Mouse (Mus musculus) lung, postnatal 36 days (tissue): ENCODE data around the gene Kcp.

Experiments
- DNase-seq: peaks from one replicate; pipeline ENCODE4 v3.0.0; 2022; ENCODE audit warnings: mixed read lengths

Gene Kcp

DNA sequence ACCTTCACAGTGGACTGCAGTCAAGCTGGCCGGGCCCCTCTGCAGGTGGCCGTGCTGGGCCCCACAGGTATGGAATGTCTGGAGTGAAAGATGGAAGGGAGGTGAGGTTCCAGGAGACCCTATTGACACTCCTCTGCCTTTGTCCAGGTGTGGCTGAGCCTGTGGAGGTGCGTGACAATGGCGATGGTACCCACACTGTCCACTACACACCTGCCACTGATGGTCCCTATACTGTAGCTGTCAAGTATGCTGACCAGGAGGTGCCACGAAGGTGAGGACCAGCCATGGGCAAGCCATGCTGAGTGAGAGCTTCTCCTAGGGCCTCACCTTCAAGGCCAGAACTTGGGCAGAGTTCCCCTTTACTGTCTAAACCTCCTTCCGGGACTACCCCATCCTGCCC is 57.1 kb downstream of the Kcp start:
- no peak for DNase-seq

DNA sequence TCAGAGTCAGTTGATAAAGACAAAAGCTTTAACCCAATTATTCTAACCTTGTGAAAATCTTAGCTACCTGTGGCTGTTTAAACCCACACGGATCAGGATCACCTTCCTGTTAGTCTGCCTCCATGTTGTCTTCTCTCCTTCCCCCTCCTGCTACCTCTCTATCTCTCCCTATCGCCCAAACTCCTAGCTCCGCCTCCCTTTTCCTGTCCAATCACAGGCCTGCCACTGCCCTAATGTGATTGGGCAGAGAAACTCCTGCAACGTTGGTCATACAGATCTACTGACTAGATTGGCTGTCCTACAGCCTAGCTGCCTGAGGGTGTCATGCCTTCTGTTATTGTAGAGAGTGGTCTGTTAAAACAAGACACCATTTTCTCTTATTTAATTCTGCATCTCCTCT is 57.9 kb downstream of the Kcp start:
- DNase-seq, result no peak

DNA sequence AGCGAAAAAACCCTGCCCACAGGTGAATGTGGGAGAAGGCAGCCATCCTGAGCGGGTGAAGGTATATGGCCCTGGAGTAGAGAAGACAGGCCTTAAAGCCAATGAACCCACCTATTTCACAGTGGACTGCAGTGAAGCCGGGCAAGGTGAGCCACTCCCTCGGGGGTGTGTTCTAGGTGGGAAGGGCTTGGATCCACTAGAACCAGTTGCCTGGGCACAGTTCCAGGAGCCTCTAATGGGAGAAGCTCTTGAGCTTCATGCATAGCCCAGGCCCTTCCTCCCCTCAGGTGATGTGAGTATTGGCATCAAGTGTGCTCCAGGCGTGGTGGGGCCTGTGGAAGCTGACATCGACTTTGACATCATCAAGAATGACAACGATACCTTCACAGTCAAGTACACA is 62.4 kb downstream of the Kcp start:
- DNase-seq, result peak; percentile 65

DNA sequence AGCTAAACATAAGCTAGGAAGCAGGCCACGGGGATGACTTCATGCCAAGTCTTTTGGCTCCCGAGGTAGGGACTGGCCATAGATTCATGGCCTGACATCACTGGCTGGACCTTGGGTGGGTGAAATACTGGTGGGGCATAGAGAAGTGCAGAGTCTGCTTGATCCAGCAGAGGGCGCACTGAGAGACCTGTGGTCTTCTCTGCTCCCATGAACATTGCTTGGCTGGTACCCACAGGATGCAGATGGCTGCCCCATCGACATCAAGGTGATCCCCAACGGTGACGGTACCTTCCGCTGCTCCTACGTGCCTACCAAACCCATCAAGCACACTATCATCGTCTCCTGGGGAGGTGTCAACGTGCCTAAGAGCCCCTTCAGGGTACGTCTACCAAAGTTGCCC is 63.0 kb downstream of the Kcp start:
- DNase-seq, result peak; percentile 38

DNA sequence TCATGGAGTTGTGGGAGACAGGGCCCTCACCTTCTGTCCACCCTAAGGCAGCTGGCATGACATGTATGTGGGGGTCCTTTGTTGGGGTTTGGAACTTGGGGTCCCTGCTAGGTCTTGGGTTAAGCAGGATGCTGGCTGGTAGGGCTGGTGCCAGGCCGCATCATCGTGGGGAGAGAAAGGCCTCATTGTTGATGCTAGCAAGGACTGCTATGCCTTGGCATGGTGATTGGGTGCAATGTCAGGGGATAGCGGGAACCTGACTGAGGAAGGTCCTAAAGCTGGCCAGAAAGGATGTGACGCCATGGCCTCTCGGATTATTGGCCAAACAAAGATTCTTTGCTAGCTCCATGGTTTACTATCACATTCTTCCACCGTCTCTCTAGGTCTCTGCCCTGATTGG is 68.0 kb downstream of the Kcp start:
- no peak for DNase-seq

DNA sequence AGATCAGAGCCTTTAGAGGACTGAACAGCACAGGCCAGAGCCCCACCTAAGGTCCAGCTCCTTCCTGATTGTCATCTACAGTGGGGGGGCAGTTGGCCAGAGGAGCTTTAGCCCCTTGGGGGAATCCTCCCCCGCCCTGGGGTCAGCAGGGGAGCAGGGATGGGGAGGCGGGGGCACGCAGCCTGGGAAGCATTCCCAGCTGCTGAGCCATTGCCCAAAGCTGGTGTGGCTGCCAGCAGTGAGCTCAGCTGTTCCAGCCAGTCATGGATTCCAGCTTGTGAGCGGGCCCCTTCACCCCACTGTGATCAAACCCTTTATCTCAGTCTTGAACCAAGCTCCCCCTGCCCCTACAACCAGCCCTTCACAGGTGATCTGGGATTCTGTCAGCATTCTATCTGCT is 68.5 kb downstream of the Kcp start:
- no peak for DNase-seq

DNA sequence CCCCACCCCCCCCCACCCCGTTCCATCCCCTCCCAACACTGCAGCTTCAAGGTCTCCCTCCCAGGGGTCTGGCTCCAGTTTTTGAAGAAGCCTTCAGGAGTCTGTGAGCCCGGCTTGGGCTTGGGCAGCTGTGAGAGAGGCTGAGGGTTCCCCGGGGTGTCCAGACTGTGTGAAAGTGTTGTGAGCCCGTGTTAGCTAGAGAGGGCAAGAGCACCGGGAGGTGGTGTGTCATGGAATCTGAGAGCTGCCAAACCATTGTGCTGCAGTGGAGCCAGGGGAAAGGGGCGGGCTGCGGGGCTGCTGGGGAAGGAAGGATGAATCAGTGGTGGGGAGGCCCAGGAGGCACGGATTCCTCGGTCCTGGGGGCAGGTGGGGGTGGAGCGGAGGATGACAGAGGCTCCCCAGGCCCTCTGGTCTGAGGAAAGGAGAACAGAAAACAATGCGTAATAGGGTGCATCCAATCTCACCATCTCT is 71.3 kb downstream of the Kcp start:
- DNase-seq, result peak; percentile 40

DNA sequence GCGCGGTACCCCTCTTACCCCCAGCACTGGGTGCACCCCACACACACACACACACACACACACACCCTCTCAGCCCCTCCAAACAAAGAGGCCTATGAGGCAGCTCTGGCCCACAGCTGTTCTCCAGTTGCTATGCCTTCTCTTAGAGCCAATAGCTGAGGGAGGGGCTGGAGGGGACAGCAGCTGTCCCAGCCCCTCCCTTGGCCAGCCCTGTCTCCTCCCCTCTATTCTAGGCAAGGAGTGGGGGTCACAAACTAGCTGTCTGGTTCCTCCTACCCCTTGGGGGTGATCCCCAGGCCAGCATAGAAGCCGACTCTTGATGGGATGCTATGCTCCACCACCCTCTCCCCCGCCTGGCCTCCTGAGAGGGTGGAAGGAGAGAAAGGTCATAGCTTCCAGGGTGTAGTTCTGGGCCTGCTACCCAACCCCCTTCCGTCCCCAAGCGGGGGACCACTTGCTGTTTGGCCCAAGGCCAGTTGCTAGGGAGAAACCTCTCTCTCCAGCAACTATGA is 71.8 kb downstream of the Kcp start:
- no peak for DNase-seq

DNA sequence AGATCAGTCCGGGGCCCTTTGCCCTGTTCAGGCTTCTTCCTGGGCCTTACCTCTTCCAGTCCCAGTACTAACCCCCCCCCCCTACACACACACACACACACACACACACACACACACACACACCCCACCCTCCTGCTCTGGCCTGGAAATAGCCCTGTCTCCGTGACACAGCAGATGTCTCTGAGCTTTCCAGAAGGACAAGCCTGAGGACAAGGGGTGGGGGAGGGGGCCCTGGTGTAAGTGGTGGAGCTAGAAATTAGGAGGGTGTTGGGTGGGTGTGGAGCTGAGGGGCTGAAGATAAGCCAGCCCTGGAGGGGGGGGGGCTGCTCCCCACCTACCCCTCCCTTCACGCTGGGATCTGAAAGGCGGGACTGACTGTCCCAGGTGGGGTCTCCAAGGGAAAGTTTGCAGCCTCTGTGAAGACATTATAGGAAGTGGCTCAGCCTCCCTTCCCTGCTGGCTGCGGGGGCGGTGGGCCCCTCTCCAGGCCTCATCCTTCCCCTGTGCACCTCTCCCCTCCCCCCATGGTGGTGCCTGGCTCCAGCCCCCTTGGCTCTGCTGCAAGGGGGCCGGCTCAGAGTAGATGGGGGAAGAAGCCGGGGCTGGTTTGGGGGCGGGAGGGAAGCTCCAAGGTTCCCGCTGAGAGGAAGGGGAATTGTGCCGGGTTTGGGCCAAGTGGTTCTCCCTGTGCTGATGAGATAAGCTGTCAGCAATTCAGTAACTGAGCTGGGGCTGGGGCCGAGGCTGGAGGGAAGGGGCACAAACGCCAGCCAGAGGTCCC is 72.7 kb downstream of the Kcp start:
- no peak for DNase-seq

DNA sequence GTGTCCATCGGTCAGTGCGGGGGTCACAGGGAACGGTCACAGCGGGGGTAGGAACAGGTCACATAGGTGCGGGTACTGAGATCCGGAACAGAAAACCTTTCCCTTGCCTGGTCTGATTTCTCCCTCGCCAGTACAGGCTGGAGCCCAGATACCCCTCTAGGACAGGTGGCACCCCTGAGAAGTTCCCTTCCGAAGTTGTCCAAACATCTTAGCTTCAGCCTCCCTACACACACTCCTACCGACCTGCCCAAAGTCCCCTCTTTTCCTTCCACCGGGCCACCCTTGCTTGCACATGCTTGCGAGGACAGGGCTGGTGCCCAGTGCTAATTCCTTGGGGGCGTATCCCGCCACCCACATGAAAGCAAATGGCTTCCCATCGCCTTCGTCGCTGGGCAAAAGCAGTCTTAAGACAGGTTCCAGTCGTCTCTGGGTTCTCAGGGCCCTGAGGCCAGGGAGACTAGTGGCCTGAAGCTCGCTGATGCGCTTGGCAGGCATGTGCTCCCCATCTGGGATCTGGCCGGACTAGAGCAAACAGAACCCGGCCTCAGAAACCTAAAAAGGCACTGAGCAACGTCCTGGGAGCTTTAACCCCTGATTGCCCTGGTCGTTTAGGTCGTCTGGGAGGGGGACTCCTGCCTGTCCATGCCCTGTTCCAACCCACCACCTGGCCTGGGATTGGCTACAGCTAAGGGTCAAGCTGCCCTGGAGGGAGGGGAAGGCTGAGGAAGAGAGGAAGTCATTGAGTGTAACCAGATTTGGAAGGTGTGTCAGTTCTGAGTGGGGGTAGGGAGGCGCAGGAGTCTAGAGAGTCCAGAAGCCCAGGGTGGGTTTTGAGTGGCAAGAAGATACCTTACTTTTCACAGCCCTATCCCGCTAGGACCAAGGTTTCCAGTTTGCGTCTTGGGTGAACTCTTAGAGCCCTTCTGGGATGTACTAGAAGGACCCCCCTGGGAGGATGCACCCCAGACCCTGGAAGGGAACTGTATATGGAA is 73.7 kb downstream of the Kcp start:
- no peak for DNase-seq

DNA sequence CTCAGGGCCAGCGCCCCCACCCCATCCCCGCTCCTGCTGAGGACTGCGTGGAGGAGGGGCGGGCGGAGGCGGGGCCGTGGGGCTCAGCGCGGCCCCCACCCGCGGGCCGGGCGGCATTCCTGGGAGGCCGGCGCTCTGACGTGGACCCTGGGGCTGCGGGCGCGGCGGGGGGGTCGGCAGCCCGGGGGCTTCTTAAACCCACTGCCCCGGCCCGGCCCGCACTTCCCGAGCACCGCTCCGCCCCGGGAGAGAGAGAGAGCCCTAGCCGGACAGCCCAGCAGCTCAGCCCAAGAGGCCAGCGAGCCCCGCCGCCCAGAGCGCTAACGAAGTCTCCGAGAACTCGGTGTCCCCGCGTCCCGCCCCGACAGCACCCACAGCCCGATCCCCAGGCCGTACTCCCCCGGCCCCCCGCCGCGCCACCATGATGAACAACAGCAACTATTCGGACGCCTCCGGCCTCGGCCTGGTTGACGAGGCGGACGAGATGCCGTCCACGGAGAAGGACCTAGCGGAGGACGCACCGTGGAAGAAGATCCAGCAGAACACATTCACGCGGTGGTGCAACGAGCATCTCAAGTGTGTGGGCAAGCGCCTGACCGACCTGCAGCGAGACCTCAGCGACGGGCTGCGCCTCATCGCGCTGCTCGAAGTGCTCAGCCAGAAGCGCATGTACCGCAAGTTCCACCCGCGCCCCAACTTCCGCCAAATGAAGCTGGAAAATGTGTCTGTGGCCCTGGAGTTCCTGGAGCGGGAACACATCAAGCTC is 74.5 kb downstream of the Kcp start, which contains the start of gene Flnc:
Gene Flnc, plus strand, starts transcription at position 219 of the 766 bp plus-strand sequence.
- DNase-seq, result peak; percentile 11

DNA sequence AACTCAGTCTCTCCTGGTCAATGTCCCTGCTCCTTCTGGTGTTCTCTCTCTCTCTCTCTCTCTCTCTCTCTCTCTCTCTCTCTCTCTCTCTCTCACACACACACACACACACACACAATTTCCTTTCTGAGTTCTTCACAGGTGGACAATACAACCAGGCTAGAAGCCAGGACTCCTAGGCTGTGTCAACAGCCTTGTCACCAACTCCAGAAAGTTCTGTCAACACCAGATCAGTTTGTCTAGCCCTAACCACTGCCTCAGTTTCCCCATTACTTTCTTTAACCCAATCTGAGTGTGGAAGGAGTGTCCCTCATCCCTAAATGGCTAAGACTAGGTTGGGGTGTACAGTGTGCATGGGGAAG is 75.1 kb downstream of the Kcp start:
- no peak for DNase-seq

DNA sequence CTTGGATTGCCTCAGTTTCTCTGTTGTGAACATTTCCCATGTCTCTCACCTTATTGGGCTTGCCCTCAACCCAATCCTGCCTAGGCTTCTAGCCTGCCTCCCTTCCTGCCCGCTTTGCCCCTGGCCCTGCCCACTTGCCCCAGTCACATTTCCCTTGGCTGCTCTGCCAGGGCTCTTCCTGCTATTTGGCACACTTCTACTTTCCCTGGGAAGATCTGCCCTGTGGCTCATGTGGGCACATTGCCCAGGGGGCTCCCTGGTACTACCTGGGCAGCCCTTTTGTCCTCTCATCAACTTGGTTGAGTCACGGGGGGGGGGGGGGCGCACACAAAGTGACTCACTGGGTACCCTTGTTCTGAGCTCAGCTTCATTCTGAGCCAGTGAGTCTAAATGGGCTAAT is 75.6 kb downstream of the Kcp start:
- DNase-seq, result no peak

DNA sequence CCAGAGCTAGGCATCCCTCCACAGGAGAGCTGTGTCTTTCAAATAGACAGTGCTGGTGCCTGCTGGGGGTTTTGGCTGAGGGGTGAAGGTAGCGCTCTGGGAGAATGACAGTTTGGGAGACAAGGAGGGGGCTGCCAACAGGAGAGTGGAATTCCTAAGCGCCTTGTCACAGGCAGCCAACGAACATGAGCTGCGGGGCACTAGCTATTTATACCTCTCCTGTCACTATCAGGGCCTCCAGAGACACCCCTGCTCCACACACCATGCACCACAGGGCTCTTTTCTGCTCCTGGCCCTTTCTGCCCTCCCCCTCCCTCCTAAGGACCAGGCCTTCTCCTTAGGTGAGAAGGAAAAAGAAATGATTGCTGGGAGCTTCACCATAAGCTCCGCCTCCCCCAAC is 76.3 kb downstream of the Kcp start:
- DNase-seq, result no peak

DNA sequence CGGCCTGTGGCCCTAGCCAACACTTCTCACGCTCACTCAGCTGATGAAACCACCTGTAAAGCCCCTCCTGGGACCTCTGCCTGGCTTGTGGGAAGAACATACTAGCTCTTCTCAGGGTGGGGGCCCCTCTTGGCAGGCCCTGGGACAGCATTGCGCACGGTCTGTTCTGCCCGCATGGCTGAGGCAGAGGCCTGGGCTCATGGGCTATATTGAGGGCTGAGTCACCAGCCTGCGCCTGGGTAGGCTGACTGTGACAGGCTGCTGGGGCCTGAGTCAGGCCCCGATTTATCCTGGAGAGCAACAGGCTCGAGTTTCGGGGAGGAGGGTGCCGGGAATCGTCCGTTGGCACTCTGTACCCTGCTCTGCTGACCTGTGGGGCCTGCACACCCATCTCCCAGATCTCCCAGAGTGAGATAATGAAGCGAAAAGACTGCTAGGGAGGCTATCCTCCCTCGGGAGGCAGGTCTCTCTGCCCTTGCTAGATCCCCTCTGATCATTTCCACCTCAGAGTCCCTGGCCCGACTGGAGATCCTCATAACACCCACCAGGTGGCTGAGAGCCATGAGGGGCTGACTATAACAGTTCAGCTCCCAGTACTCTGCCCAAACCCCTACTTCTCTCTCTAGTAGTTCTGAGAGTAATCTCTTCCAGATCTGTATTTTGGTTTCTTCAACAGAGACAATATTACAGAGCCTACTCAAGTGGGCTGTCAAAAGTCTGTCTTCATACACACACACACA is 76.9 kb downstream of the Kcp start:
- no peak for DNase-seq

DNA sequence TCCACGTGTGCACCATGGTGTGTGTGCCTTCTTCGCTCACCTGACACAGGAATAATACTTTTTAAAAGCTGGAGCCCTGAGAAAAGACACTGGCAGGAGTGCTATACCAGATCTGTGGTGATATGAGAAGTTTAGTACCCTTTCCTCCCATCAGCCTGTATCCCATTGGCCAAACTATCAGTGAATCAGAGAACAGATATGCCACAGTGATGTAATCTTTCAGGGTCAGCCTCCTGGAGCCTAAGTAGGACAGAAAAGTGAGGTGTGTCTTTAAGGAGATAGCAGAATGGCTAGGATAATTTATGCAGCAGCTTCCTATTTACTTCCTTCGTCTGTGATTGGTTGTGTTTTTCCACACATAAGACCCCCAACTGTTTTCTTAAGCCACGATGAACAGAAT is 79.6 kb downstream of the Kcp start:
- DNase-seq, result no peak

DNA sequence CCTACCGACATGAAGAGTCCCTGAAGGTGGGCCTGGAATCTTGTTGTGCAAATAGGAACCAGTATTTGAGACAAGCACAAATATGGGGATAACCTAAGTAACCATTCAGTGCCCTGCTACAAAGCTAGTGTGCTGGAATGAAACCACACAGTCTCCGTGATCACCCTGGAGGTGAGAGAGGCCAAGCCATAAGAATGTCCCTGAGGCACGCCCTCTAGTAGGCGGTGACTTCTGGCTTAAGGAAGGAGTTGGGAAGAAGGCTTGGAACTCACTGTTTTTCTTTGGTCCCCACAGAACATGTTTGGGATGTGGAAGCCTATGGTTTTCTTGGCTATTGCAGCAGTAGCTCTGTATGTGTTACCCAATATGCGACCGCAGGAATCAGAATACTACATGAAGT is 81.4 kb downstream of the Kcp start:
- no peak for DNase-seq

DNA sequence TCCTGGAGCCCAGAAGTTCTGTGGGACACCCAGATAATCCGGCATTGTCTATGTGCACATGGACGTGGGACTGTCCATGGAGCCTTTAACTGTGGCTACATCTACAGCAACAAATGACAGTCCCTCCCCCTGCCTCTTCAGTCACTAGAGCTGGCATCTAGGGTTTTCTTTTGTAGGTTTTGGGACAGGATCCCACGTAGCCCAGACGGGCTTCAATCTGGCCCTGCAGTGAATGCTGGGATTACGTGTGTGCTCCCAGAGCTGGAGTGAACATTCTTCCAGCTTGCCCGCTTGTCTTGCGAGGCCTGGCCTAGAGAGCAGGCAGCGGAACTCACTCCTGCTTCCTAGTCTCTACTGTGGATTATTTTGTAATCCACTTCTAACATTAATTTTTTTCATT is 82.6 kb downstream of the Kcp start:
- no peak for DNase-seq
